Mouse (Mus musculus) Muller cell, postnatal 12 days (primary cell): ENCODE results near the gene Slc7a1.

Source experiments
- DNase-seq: peaks from one replicate; pipeline ENCODE4 v3.0.0-alpha.2; 2015; ENCODE audit errors: inconsistent ontology term

Gene Slc7a1

DNA sequence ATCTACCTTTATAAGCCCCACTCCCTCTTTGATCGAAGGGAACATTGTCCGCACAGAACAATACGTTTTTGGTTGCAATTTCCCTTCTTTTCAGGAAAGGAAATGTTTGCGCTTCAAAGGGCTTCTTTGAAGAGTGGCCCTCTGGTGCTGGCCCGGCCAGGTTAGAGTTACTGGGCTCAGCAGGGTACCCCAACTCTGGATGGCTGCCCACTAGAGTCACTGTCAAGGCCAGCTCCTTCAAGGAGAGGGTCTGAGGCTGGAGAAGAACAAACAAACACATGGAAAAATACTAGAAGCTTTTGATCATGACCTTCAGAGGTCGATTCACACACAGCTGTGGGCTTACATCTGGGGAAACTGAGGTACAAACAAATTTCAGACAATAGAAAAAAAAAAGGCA, 6.9 kb downstream of the Slc7a1 start:
- DNase-seq, result no peak

DNA sequence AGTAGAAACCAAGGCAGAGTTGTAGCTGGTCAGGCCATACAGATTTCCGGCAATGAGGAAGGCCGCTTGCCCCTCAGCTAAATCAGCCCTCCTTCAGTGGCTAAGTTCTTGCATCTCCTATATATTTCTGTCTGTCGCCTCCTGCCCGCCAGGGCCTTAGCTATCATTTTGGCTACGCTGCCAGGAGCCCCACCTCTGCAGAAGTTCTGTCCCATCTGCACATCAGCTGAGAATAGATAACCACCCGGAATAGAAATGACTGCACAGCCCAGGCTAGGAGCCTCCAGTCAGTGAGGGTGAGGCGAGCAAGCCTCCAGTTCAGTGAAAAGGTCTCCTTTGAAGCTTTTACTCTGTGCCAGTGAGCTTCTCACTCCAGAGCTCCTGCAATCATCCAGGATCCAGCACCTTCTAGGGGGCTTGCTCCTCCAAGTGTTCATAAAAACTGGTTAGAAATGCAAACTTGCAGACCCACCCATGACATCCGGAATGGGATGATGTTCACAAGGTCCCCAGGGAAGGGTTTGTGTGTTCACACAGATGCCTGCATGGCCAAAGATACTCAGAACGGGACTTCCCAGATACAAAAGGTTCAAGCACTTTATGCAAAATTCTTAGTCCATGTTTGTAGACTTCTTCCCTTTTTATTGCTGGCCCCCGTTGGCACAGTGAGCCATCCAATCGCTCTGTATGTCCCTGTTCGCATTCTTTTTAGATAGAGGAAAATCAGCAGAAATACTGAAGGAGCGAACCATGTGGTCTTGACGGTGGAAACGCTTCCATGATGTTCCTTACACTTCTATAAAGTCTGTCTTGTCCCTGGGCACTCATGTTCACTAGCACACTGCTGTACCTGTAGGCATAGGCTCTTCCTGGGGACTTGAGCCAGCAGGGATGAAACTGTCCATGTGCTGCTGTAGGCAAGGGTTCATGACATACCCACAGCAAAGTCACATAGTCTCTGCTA, 10.4 kb downstream of the Slc7a1 start:
- DNase-seq, result no peak

DNA sequence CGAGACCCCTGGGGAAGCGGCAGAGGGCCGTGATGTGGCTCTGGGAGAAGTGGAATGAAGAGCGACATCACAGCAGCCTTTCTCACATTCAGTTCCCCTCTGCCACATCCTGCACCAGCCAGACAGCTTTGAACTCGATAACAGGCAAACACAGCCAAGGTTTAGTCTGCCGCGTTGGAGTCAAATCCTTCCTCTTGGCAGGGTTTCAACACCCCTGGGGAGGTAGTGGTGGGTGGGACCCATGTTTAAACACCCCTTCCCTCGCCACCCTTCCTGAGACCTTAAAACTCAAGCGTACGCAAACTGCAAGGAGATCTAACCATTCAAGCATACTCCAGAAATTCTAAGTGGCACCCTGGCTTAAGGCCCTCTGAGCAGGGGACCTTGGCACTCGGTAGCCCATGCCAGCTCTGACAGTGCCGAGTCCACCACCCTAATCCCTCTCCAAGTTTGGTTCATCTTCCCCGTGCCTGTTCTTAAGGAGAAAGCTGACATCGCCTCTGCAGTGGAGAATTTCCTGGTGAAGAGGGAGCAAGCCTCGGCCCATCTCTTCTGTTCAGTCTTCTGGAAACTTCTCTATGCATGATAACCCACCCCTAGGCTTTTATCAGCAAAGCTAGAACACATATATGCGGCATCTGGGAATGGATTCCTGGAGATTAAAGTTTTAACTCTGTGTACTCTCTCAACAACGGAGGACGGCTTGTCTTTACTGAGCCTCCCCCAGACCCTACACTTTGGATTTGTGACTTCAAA, 11.3 kb downstream of the Slc7a1 start:
- no peak for DNase-seq

DNA sequence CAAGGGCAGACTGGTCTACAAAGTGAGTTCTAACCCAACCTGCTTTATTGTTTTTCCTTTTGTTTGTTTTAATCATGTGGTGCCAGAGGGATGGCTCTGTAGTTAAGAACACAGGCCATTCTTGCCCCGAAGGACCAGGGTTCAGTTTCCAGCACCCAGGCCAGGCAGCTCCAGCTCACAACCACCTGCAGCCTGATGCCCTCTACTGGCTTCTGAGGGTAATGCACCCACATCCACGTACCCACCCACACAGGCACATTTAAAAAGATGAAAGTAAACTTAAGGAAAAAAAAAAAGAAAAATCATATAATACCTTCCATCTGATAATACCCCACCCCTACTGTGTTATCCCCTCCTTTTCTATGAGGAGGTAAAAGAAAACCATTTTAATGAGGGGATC, 11.9 kb downstream of the Slc7a1 start:
- no peak for DNase-seq

DNA sequence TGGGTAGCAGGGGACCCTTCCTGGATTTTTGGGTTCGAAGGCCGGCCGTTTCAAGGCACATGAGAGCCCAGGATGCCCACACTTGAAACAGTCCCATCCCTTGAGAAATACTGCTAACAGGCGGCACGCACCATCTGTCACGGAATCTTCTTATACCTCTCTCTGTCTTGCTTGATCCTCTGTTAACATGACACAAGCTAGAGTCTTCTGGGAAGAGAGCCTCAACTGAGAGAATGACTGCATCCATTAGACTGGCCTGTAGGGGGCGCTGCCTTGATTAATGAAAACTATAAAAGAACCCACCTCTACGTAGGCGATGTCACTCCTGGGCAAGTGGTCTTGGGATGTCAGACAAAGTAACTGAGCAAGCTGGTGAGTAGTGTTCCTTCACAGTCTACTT, 13.2 kb downstream of the Slc7a1 start:
- DNase-seq, result no peak

DNA sequence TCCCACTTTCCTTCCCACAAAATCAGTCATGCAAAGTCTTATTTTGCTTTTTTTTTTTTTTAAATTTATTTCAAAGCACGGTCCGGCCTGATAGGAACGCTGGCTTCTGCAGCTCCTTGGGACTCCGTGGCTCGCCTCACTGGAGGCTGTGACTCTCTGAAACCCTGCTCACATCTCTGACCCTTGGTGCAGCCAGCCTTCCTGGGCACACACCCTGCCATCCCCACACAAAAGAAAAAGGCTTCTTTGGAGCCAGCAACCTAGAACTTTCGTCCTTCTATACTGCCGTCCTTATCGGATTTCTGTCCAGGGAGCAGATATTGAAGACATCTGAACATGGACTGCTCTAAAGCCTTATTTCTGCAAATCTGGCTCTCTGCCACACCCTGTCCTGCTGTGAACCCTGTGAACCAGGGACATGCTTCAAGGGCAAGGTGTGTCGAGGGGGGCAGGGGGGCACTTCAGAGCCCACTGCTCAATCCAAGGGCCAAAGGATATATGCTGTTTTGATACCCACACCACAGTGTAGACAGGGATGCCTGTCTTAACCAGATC, 15.1 kb downstream of the Slc7a1 start:
- no peak for DNase-seq

DNA sequence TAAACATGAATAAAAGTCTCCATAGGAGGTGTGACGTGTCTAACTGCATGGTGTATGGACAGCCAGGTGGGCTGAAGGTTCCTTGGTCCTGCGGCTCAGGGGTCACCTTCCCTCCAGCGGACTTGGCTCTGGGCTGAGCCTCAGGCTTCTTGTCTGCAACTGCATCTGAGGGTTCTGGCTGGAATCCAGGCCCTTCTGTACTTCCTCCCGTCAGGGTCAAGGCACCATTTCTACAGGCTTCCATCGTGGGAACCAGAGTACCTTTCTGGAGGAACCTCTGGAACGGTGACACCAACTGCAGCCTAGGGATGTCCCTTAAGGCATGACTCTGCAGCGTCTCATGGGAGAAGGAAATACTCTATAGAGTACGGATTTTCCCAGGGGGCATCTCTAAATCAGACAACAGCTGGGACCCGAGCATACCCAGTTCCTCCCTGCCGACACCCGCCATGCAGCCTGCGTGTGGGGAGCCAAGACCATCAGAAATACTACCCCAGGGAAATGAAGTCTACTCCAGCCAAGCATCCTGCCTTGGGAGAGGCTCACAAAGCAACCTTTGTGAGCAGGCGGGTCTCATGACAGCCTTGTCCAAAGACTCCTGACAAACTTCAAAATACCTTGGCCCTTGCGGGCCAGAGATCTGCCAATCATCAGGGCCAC, 15.7 kb downstream of the Slc7a1 start:
- DNase-seq, result no peak

DNA sequence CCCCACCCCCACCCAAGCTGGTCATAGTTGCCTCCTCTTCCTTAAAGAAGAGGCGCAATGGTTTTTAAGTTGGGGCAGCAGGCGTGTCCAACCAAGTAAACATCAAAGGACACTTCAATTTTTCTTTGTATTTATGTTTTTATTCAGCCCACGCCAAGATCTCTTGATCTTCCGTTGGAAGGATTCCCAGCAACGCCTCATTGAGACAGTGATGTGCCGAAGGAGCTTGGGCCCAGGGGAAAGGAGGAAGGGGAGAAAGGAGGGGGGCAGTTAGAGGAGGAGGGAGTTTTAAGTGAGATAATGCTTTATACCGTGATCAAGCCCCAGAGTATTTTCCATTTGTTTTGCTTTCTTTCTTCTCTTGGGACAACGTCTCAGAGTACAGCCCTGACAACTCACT, 18.6 kb downstream of the Slc7a1 start:
- no peak for DNase-seq

DNA sequence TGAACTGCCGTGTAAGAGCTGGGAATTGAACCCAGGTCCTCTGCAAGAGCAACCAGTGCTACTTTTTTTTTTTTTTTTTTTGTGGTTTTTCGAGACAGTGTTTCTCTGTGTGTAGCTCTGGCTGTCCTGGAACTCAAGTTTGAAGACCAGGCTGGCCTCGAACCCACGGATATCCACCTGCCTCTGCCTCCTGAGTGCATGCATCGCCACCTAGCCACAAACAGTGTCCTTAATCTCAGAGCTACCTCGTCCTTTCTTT, 19.5 kb downstream of the Slc7a1 start:
- DNase-seq, result no peak

DNA sequence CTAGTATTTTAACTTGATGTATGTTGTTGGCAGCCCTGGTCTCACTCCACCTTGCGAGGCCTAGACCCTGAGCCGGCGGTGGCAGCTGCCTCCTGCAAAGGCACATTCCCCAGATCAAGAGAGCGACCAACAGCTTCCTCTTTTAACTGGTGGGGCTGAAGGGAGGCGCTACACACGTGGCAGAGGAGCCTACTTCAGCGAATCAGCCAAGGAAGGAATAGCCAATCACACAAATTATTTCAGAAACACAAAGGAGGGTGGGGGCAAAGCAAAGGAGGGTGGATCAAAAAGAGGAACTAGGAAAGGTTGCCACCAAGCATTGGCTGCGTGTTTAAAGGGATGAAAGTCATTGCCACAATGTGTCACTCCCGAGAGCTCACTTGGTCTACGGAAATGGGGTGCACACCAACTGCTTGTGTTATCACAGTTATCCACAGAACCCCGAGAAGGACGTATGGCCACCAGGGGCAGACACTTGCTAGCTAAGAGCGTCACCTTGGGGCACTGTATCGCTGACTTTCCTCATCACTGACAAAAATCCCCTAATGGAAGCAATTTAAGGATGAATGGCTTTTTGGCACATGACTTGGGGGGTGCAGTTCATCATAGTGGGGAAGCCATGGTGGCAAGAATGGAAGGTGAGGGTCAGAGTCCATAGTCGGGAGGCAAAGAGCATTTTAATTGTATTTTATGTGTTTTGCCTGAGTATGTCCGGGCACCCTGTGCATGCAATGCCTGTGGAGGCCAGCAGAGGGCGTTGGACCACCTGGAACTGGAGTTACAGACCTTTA, 20.1 kb downstream of the Slc7a1 start:
- DNase-seq, result no peak

DNA sequence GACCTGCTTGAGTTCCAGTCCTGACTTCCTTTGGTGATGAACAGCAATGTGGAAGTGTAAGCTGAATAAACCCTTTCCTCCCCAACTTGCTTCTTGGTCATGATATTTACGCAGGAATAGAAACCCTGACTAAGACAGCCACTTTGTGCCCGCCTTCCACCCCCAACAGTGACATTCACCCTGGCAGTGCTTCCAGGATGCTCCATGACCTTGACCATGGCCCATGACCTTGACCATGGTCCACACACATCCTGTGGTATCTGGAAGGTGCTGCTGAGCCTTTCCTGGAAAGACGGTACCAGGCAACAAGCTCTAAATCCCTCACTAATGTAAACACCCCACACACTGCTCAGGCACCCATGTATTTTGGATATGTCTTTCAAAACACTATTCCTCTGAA, 21.0 kb downstream of the Slc7a1 start:
- no peak for DNase-seq

DNA sequence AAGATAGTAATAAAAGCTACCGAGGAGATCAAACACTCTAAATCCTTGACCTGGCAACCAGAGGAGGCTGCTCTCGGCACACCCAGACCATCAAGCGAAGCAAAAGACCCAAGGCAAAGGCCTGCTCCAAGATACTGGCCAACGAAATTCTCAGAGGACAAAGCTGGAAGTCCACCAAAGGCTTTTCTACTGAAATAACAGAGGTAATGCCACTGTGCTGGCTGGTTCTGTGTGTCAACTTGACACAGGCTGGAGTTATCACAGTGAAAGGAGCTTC, 21.5 kb downstream of the Slc7a1 start:
- DNase-seq, result no peak

DNA sequence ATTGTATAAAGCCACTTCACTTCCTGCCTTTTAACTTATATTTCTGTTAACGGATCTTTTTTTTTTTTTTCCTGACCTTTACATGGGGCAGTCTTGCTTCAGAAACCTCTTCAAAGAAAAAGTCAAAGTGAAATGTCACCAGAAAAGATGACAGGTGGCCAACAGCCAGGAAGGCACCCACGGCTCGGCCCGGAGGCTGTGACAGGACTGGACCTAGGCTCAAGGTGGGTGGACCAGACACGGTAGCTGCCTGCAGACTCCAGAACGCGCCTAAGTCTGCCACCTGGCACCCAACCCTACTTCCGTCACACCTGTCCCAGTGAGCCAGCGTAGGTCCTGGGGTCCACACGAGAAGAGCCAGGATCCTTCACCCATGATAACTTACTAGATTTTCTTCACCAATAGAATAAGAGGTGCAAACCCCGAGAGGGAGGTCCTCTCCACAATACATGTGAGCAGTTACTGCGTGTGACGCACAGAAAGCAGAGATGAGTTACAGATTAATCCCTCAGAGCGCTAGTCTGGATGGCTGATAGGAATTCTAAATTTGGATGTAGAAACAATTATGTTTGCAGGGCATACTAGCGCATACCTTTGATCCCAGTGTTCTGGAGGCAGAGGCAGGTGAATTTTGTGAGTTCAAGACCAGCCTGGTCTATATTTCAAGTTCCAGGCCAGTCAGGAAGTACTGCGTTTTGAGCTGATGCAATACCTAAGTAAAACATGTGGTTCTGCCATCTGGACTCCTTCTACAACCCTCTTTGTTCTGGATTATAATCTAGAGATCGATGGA, 22.1 kb downstream of the Slc7a1 start:
- no peak for DNase-seq

DNA sequence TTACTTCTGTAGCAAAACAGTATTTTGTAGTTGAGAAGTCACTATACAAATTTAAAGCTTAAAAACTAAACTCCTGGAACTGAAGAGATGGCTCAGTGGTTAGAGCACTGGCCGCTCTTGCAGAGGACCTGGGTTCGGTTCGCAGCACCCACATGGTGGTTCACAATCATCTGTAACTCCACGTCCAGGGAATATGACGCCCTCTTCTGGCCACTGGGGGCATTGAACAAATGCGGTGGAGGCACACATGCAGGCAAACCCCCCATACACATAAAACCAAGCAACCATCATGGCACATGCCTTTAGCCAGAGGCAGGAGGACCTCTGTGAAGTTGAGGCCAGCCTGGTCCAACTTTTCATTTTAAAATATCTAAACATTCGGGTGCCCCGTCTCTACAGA, 23.3 kb downstream of the Slc7a1 start:
- no peak for DNase-seq

DNA sequence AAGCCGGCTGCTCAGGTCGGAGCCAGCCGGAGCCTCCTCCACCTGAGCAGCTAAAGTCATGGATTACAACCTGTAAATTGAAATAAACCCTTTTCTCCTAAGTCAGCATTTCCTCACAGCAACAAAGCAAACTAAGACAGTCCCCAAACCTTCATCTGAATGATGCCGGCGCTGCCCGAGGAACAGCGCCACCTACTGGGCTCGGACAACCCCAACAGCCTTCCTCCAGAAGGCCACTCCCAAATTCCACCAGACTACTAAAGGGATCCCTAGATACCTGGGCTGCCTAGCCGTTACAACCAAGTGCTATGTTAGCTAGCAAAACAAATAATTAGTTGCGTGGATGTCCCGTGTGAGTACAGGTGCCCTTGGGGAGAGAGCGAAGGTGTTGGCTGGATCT, 24.2 kb downstream of the Slc7a1 start:
- DNase-seq, result no peak

DNA sequence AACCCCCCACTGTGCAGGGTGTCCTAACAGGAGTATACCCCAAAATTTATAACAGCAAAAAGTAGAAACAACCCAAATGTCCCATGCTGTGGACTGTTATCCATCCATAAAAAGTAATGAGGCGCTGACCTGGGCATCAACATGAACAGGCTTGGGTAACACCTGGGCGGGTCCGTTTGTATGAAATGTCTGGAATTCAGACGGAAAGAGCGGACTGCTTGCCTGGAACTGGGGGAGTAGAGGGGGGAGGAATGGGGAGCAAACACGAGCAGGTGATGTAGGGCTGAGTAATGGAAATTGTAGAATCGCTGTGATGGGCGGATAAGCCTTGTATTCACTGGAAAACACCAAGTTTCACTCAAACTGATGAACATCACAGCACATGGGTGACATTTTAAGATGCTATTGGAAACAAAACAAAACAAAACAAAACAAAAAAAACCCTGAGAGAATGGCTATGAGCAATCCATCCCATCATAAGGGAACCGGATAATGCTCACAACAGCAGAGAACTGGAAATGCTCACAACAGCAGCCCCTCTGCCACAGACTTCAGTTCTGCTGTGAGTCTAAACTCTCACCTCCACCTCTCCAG, 26.5 kb downstream of the Slc7a1 start:
- DNase-seq, result no peak

DNA sequence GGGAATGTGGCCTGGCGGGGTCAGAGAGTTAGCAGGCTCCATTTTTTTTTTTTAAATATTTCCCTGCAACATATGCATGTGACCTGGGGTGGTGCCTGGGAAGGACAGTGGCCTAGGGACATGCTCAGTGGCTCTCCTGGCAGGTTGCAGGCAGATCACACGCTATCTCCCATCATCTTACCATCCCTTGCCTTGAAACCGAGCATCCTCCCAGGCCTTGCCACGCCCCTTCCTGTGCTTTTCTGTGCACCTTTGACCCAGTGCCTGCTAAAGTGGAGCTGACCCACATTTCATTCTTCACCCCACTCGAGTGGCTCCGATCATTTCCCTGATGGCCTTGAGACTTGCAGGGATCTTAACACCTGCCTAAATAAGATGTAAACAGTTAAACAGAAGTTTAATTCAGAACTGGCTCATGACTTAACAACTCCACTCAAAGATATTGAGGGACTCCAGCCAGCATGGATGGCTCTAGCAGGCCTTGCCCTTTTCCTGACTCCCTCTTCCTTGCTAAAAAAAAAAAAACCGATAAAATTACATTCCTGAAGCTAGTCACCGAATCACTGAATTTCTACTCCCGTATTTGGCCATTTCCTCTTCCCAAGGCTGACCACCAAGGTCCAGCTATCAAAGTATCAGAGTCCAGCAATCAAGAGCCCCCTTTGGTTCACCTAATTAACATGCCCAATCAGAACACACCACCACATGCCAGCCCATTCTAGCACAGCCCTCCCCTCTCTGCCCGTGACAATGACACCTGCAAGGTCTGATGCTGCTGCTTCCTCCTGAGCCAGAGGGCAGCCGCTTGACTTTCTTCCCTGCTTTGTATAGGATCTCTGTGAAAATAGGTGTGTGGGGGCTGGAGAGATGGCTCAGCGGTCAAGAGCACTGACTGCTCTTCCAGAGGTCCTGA, 27.4 kb downstream of the Slc7a1 start:
- DNase-seq, result no peak

DNA sequence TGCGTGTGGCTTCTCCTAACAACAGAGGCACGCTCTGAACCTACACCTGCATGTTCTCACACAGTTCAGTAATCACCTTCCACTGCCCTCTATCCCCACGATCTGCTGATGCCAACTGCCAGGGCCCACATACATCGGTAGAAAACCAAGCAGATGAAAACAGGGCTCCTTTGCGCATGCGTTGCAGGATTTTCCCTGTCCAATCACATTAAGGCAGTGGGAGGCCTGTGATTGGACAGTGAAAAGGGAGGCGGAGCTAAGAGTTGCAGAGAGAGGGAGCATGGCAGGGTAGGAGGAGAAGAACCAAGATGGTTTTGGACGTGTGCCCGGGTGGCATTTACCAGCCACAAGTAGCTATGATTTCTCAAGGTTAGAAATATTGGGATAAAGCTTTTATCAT, 28.3 kb downstream of the Slc7a1 start:
- DNase-seq, result no peak

DNA sequence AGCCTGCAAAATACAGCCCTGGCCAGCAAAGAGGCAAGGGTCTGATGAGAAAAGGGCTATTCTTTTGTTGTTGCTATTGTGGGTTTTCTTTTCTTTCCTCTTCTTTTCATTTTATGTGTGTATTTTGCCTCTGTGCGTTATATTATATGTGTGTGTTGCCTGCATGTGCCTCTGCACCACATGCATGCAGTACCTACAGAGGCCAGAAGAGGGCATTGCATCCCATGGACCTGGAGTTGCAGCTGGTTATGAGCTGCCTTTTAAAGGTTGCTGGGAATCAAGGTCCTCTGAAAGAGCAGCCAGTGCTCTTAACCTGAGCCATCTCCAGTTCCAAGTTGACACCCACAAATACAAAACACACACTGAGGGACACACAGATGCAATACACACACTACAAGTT, 29.1 kb downstream of the Slc7a1 start:
- DNase-seq, result no peak

DNA sequence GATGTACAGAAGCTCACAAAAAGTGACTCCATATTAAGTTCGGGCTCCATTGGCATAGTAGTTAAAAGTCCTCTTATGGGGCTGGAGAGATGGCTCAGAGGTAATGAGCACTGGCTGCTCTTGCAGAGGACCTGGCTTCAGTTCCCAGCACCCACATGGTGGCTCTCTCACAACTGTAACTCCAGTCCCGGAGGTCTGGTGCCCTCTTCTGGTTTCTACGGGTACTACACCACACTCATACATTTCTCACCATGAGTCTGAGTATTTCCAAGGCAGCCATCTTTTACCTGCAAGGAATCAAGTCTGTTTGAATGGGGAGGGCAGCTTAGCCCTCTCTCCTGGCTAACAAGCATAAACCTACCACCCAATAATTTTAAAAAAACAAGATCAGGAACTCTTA, 30.5 kb downstream of the Slc7a1 start:
- DNase-seq, result no peak
